Mouse (Mus musculus): ENCODE measurements around the gene Rab23. TPM values are rescaled to one million over a fixed set of nuclear protein-coding genes. Genes with fewer than 3 reads are reported as not detected.

The Rab23 gene
- polyA plus RNA-seq (2012; rRNA removed): 14.6 and 15.5 TPM in 2 replicates

GRCm38 (mm10) chr1:33719733-33720225 is at the start of gene Rab23:
Gene Rab23, plus strand, starts transcription at chr1:33719887.

GRCm38 (mm10) chr1:33757491-33758041 is 37.9 kb downstream of the Rab23 start, which contains the start of gene Bag2:
Gene Bag2, minus strand, starts transcription at chr1:33757795.

Other genes with a start within 250 kb of the Rab23 start
- 2.3 and 3.0 TPM in 2 replicates for gene Prim2, start 50.1 kb upstream of the Rab23 start, polyA plus RNA-seq (2012; rRNA removed)
- gene Bag2, start 37.9 kb downstream of the Rab23 start, polyA plus RNA-seq (2012; rRNA removed): 24.1 and 29.7 TPM in 2 replicates
- gene Zfp451, start 94.7 kb downstream of the Rab23 start, polyA plus RNA-seq (2012; rRNA removed): 4.6 and 6.0 TPM in 2 replicates
- gene Bend6, start 187.9 kb downstream of the Rab23 start, polyA plus RNA-seq (2012; rRNA removed): 0.19 and 0.48 TPM in 2 replicates
- 61.5 and 65.7 TPM in 2 replicates for gene Dst, start 188.3 kb downstream of the Rab23 start, polyA plus RNA-seq (2012; rRNA removed)